Mouse (Mus musculus): ENCODE results near the gene C2cd2.
"Not testable (repeated sequence)": the region's sequence is repeated elsewhere in the genome, so short reads cannot be mapped to it uniquely, and the experiment has no call there.

Gene C2cd2

GRCm38 (mm10) chr16:97962151-97962948, at the start of gene C2cd2, which contains the start of gene Zbtb21:
TSS of gene C2cd2 (minus strand) at chr16:97962598.
TSS of gene Zbtb21 (minus strand) at chr16:97962622.
- DNase-seq (ENCODE audit: low spot score in 2 of 2): peak; percentile 94 to 97

DNA sequence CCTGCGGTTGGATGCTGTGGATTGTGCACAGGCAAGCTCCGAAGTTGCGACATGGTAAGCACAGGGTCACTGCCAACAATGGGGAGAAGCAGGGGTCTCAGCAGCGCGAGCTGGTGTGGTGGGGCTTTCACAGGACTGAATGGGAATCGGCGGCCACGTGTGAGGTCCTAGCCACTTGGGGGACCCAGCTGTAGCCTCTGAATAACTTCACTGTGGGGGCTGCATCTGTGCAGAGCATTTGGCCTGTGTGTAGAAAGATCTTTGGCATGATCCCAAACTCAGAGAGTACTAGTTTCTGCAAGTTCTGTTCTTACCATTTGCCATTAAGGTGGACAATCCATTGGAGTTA, 35.0 kb upstream of the C2cd2 start:
- not testable (repeated sequence) for DNase-seq (ENCODE audit: low spot score in 2 of 2)

GRCm38 (mm10) chr16:97996616-97997382, 34.4 kb upstream of the C2cd2 start, which contains the start of gene B230307C23Rik:
TSS of gene B230307C23Rik (plus strand) at chr16:97997315.
- peak; percentile 83 to 91 for DNase-seq (ENCODE audit: low spot score in 2 of 2)

- no peak for DNase-seq (ENCODE audit: low spot score in 2 of 2)
These were observed 33.6 kb upstream of the C2cd2 start for GRCm38 (mm10) chr16:97995849-97996615.

DNA sequence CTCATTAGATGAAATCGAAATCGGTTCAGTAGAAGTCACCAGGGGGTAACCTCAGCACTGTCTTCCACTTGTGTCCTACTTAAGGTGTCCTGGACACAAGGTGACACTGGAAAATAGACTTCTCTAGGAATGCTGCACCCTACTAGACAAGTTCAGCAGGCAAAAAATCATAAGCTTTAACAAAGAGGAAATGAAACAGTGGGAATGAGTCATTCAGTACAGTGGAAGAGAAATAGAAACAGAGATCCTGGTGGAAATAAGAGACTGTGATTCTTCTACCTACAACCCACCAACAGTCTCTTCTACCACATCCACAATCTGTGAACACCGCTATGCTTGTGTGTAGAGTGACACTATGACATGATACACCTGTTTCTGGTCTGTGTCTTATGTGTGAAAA, 30.1 kb upstream of the C2cd2 start:
- DNase-seq (ENCODE audit: low spot score in 2 of 2): not testable (repeated sequence)

- DNase-seq (ENCODE audit: low spot score in 2 of 2): no peak
These were observed 29.1 kb upstream of the C2cd2 start for GRCm38 (mm10) chr16:97991517-97991916.

DNA sequence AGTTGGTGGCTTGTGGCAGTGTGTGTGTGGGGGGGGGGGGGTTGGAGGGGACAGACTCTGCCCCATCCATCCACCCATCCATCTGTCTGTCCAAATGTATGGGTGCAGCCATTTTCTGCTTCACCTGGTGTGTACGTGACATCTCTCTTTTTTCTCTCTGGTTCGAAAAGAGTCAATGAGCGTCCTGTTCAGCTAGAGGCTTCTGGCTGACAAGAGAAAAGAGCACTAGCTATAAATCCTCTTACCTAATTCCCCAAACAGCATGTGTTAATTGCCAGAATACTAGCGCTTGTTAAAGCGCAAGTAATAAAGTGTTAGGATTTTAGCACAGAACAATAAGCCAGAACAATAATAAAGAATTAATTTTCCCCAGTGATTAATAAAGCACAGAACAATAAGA, 22.2 kb upstream of the C2cd2 start:
- no peak for DNase-seq (ENCODE audit: low spot score in 2 of 2)

DNA sequence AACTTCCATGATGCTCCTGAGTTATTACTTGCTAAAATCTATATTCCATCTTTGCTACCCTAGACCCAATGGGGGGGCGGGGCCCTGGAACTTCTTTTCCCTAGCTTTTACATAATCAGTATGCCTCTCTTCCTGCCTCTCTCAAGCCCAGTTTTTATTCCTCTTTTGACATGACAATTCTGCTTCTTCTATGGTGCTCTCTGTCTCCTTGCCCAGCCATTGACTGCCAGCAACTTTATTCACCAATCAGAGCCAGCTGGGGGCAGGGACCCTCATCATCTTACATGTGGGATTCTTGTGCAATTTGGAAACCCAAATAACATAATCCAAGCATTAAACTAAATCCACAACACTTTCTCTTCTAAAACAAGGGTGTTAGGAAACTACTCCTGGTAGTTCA, 19.0 kb upstream of the C2cd2 start:
- DNase-seq (ENCODE audit: low spot score in 2 of 2): peak in 1 of 2 experiments; percentile 6

DNA sequence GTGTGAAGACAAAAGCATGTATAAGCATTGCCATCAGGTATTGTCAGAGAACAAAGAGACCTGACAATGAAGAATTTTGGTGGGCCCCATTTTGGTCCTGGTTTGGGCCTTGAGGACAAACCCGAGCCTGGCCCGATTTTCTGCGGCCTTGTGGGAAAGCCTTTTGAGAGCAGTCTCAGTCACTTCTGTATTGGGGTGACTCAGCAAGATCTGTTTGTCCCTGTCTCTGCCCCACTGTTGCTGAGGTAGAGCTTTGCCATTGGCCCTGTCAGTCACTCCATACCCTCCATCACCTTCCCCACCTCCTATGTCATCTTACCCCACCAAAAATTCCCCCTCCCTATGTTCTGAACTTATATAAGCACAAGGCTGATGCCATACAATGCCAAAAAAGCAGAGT, 15.3 kb upstream of the C2cd2 start:
- no peak for DNase-seq (ENCODE audit: low spot score in 2 of 2)

- DNase-seq (ENCODE audit: low spot score in 2 of 2): peak in 1 of 2 experiments; percentile 11
These were observed 14.9 kb upstream of the C2cd2 start for GRCm38 (mm10) chr16:97977277-97977676.

DNA sequence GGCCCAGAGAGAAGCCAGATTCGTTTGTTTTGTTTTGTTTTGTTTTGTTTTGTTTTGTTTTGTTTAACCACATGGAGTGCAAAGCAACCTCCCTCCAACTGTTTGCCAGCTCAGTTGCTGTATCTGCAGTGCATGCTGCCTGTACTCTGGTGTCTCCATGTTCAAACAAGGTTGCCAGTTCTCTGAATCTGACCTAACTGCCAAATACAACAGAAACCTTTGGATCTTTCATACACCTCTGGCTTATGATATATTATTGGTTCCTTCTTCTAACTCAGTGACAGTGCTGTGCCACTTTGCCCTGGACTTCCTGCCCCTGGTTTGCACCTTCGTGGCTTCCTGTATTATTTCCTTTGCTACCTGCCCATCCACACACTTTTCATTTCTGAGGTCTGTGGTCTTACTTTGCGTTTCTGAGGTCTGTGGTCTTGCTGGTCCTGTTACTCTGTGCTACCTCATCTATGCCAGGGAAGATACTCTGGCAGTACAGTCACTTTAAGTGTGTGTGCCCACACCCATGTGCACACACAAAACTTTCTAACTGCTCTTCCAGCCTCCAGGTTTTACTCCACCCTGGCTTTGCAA, 1.6 kb upstream of the C2cd2 start:
- DNase-seq (ENCODE audit: low spot score in 2 of 2): peak in 1 of 2 experiments; percentile 9

GRCm38 (mm10) chr16:97961381-97962150, 832 bp downstream of the C2cd2 start:
- no peak for DNase-seq (ENCODE audit: low spot score in 2 of 2)

GRCm38 (mm10) chr16:97960348-97960747, 2.0 kb downstream of the C2cd2 start:
- peak; percentile 9 to 55 for DNase-seq (ENCODE audit: low spot score in 2 of 2)

DNA sequence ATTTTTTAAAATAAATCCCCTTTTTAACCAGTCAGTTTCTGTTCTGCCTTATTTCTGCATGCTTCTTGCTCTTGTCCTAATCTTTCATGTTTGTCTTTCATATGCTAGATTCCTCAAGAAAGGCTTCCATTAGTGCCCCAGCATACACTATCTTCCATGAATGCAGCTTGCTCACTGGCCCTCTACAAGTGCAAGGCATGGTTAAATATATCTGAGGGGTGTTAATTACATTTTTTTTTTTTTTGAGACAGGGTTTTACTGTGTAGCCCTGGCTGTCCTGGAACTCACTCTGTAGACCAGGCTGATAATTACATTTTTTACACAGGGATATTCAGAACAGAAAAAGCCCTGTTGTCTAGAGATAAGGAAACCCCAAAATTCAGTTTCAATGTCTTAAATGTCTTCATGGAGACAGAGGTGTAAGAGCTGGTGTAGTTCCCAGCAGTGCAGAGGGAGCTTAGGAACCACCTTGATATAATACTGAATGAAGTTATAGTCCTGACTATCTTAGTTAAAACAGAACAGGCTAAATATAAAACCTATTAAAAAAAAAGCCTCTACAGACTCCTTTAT, 3.9 kb downstream of the C2cd2 start:
- peak; percentile 5 to 30 for DNase-seq (ENCODE audit: low spot score in 2 of 2)

- DNase-seq (ENCODE audit: low spot score in 2 of 2): peak; percentile 9 to 51
These were observed 4.8 kb downstream of the C2cd2 start for GRCm38 (mm10) chr16:97957626-97958025.

DNA sequence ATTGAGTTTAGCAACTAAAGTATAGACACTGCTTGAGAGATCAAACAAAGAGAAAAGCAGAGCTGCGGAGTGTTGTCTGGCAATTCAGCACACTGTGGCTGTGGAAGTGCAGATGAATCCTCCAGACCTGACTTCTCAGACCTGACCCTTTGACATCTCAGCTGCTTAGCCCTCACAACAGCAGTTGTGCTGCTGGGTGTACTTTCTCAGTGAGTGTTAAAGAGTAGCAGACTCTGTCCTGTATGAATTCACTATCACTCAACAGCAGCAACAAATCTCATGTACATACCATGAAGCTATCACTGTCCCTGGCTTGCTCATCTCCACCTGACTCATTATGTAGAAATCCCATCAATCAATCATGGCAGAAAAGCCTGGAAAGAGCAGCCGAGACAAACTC, 6.4 kb downstream of the C2cd2 start:
- peak; percentile 6 to 45 for DNase-seq (ENCODE audit: low spot score in 2 of 2)

DNA sequence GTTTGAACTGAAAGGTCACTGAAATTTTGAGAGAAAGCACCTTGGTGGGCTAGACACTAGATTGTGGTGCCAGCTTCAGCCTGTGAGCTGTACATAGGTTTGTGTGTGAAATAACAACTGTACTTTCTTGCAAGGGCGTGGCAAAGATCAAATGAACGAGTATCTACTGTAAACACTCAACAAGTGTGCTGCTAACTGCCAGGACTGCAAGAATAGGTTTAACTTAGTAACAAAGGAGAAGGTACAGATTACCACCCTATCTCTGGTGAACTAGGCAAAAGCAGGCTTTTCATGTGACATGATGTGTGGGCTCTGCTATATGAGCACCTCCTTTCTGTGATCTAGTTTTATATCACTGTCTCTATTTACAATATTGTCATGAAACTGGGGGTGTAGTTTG, 9.1 kb downstream of the C2cd2 start:
- peak; percentile 12 to 40 for DNase-seq (ENCODE audit: low spot score in 2 of 2)

- DNase-seq (ENCODE audit: low spot score in 2 of 2): peak in 1 of 2 experiments; percentile 20
These were observed 9.6 kb downstream of the C2cd2 start for GRCm38 (mm10) chr16:97952801-97953200.

DNA sequence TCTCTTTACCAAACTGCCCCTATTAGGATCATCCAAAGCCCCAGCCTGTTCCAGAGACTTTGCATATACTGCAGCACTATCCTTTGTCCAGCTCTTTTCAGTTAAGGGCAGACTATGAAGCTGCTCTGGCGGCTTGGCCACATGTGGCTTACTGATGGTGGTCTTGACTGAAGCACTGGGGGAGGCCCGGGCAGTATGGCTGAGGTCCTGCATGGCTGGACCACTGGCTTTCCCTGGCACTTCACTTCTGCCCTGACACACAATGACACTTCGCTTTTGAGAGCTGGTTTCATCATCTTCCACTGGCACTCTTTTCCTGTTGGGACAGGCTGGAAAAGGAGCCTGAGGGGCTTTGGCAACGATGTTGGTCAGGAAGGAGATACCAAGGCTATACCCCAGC, 10.0 kb downstream of the C2cd2 start:
- peak in 1 of 2 experiments; percentile 58 for DNase-seq (ENCODE audit: low spot score in 2 of 2)

DNA sequence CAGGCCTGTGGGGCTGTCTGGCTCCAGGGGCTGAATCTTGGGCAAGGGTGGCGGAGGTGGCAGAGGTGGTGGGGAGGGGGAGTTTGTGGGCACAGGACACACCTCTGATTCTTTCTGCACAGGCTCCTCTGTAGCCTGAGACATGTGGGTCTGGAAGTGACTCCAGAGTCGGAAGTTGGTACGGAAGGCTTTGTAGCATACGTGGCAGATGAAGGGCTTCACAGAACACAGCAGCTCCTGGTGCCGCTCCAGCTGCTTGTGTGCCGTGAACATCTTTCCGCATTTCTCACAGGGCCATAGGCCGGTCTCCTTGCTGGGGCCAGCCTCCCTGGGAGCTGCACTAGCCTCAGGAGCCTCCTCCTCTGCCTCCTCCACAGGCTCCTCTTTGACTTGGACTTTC, 12.3 kb downstream of the C2cd2 start:
- DNase-seq (ENCODE audit: low spot score in 2 of 2): peak; percentile 11 to 54
